Mouse (Mus musculus) liver, embryonic 15.5 days (tissue): ENCODE measurements around the gene Hoxd12. TPM values are rescaled to one million over a fixed set of nuclear protein-coding genes. Genes with fewer than 3 reads are reported as not detected.

Experiments
- ATAC-seq: fragments of 200-750 bp; cut with Nextera tagmentation; 2 replicates; pipeline ENCODE4 v1.8.0; 2017; ENCODE audit warnings: moderate number of reproducible peaks, mild to moderate bottlenecking, moderate library complexity; ENCODE audit not compliant: insufficient read depth
- H3K27ac ChIP-seq: fragments of 300-500 bp; sonication (generic); replicated peaks from 2 replicates; pipeline ENCODE4 v1.5.1; 2015; ENCODE audit warnings: mild to moderate bottlenecking, inconsistent platforms
- H3K27me3 ChIP-seq: fragments of 300-500 bp; sonication (generic); 2 replicates; pipeline ENCODE4 v1.6.1; 2015; ENCODE audit warnings: mild to moderate bottlenecking, inconsistent platforms
- H3K36me3 ChIP-seq: fragments of 300-500 bp; sonication (generic); replicated peaks from 2 replicates; pipeline ENCODE4 v1.6.1; 2015; ENCODE audit warnings: moderate library complexity, mild to moderate bottlenecking, inconsistent platforms
- H3K4me1 ChIP-seq: fragments of 300-500 bp; sonication (generic); replicated peaks from 2 replicates; pipeline ENCODE4 v1.6.1; 2015; ENCODE audit warnings: inconsistent platforms
- H3K4me2 ChIP-seq: fragments of 300-500 bp; sonication (generic); 2 replicates; pipeline ENCODE4 v1.6.1; 2015; ENCODE audit warnings: moderate library complexity, mild to moderate bottlenecking, inconsistent platforms
- H3K4me3 ChIP-seq: fragments of 300-500 bp; sonication (generic); replicated peaks from 2 replicates; pipeline ENCODE4 v1.5.1; 2015; ENCODE audit warnings: mild to moderate bottlenecking, inconsistent platforms
- H3K9ac ChIP-seq: fragments of 300-500 bp; sonication (generic); 2 replicates; pipeline ENCODE4 v1.6.1; 2015; ENCODE audit warnings: moderate library complexity, mild to moderate bottlenecking, inconsistent platforms
- H3K9me3 ChIP-seq: fragments of 300-500 bp; sonication (generic); replicated peaks from 2 replicates; pipeline ENCODE4 v1.6.1; 2016; ENCODE audit warnings: inconsistent platforms
- WGBS: fragments of 180-500 bp; shearing (Covaris S2); methylation state at CpG from one replicate; pipeline ENCODE4 v1.1.7; 2015; ENCODE audit warnings: mixed read lengths; ENCODE audit not compliant: insufficient replicate concordance; 5-methylcytosine and 5-hydroxymethylcytosine counted together
- polyA plus RNA-seq: library from polyadenylated mRNA; unstranded; fragments of >200 nt; fragmentation: Nextera tagmentation; extraction: Ambion mirVana; gene quantifications from 2 replicates; pipeline ENCODE4 v1.2.1, GENCODE M21; 2015

Hoxd12 gene
- polyA plus RNA-seq, 1 experiment from 2014 or later: not detected

DNA sequence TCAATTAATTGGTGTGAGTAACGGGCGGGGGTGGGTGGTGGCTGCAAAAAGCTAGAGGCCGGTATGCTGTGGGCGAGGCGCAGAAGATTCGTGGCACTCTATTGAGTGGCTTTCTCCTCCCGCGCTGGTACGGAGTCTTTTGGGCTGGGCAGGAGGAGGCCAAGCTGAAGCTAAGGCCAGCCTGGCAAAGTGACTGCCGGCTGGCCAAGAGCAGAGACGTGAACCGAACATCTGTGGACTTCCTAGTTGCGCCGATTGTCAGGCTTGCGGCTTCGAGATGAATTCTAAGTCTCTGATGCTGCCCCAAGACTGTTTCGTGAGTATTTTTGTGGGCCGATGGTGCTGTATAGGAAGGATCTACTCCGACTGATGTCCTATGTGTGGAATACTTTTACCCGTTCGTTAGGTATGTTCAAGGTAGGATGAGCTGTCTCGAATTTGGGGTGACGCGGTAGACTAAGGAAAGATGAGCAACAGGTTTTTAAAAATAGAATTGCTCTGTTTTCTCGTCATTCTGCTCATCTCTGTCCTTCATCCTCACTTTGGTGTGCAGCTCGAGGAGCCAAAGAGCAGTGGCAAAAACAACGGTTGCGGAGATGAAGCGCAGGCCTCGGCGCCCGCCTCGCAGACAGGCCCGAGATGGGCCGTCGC lies 7.5 kb upstream of the Hoxd12 start:
- Histone ChIP-seq H3K9me3 (no peaks in the 10 kb centered on the region), H3K36me3 (no peaks in the 10 kb centered on the region), H3K9ac (no peak overlapping the region), H3K27ac (no peak overlapping the region), H3K4me3 (no peak overlapping the region), H3K27me3 (peaks cover 99% of the 10 kb centered on the region), H3K4me2 (no peak overlapping the region), H3K4me1 (no peaks in the 10 kb centered on the region; the same call in 1 of the 2 replicates)
- no peak for ATAC-seq
- WGBS: 4% methylated on average over 36 of the region's 36 CpGs

GRCm38 (mm10) chr2:74667842-74668357 lies 6.9 kb upstream of the Hoxd12 start, which contains the start of gene Hoxd13:
TSS of gene Hoxd13 (plus strand) at chr2:74668310.
- 1% methylated on average over 46 of the region's 51 CpGs for WGBS
- ATAC-seq: no peak

GRCm38 (mm10) chr2:74668370-74669229 lies 6.2 kb upstream of the Hoxd12 start:
- 1% methylated on average over 67 of the region's 74 CpGs for WGBS
- ATAC-seq: no peak
- H3K27me3 ChIP-seq: peaks cover 99% of the 10 kb centered on the region
- H3K36me3 ChIP-seq: no peaks in the 10 kb centered on the region
- peak overlapping the region; percentile 54 for H3K4me2 ChIP-seq
- no peaks in the 10 kb centered on the region for H3K9me3 ChIP-seq
- no peaks in the 10 kb centered on the region; the same call in 1 of the 2 replicates for H3K4me1 ChIP-seq
- no peak overlapping the region for H3K9ac ChIP-seq
- H3K27ac ChIP-seq: no peak overlapping the region
- peak overlapping the region; percentile 37 for H3K4me3 ChIP-seq

More at GRCm38 (mm10) chr2:74667842-74668357, 6.9 kb upstream of the Hoxd12 start, which contains the start of gene Hoxd13:
- peaks cover 99% of the 10 kb centered on the region for H3K27me3 ChIP-seq
- no peaks in the 10 kb centered on the region; the same call in 1 of the 2 replicates for H3K4me1 ChIP-seq
- H3K4me3 ChIP-seq: peak within 1 kb of the TSS; percentile 37
- no peaks in the 10 kb centered on the region for H3K9me3 ChIP-seq
- H3K36me3 ChIP-seq: no peaks in the 10 kb centered on the region
- no peak within 1 kb of the TSS for H3K9ac ChIP-seq
- peak within 1 kb of the TSS; percentile 54 for H3K4me2 ChIP-seq
- H3K27ac ChIP-seq: no peak within 1 kb of the TSS

GRCm38 (mm10) chr2:74669230-74669578 lies 5.6 kb upstream of the Hoxd12 start:
- H3K4me2 ChIP-seq: no peak overlapping the region
- no peak overlapping the region for H3K9ac ChIP-seq
- 2% methylated on average over 3 of the region's 3 CpGs for WGBS
- H3K9me3 ChIP-seq: no peaks in the 10 kb centered on the region
- H3K36me3 ChIP-seq: no peaks in the 10 kb centered on the region
- H3K27ac ChIP-seq: no peak overlapping the region
- H3K4me3 ChIP-seq: no peak overlapping the region
- no peaks in the 10 kb centered on the region; the same call in 1 of the 2 replicates for H3K4me1 ChIP-seq
- H3K27me3 ChIP-seq: peaks cover 99% of the 10 kb centered on the region
- ATAC-seq: no peak

- Histone ChIP-seq H3K4me2 (no peak overlapping the region), H3K27me3 (peaks cover 99% of the 10 kb centered on the region), H3K9ac (no peak overlapping the region), H3K9me3 (no peaks in the 10 kb centered on the region), H3K27ac (no peak overlapping the region), H3K36me3 (no peaks in the 10 kb centered on the region), H3K4me3 (no peak overlapping the region), H3K4me1 (no peaks in the 10 kb centered on the region; the same call in 1 of the 2 replicates)
- 3% methylated on average over 14 of the region's 14 CpGs for WGBS
- ATAC-seq: no peak
Observed at GRCm38 (mm10) chr2:74669650-74670235, 5.1 kb upstream of the Hoxd12 start.

DNA sequence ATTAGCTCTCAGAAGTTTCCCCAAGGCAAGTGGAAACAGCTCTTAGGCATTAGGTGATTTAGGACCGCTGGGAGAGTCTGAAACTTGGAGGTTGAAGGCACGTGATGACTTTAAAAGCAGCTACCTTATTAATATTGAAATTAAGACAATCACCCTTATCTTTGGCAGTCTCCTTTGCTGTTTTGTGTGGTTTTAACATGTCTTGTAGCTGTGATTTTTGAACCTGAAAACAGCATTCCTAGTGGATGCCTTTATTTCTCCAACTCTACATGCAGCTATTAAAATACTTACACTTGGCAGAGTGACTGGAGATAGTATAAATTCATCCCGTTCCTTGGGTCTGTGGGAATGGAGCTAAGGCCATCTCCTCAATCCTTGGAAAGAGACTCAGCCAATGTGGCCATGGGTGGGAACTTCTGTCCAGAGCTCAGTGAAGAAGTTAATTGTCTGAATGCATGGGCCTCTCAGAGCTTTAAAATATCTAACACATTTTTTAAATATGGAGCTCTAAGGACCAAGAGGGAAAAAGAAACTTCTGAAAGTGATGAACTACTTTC lies 4.1 kb upstream of the Hoxd12 start:
- Histone ChIP-seq H3K27ac (no peak overlapping the region), H3K27me3 (peaks cover 99% of the 10 kb centered on the region), H3K9ac (no peak overlapping the region), H3K9me3 (no peaks in the 10 kb centered on the region), H3K4me3 (no peak overlapping the region), H3K4me1 (no peaks in the 10 kb centered on the region; the same call in 1 of the 2 replicates), H3K36me3 (no peaks in the 10 kb centered on the region), H3K4me2 (no peak overlapping the region)
- no peak for ATAC-seq
- 6% methylated on average over 3 of the region's 3 CpGs for WGBS

- H3K27me3 ChIP-seq: peaks cover 100% of the 10 kb centered on the region
- no peak overlapping the region for H3K27ac ChIP-seq
- no peak overlapping the region for H3K9ac ChIP-seq
- H3K4me3 ChIP-seq: no peak overlapping the region
- no peaks in the 10 kb centered on the region for H3K36me3 ChIP-seq
- no peak for ATAC-seq
- H3K4me2 ChIP-seq: peak overlapping the region; percentile 23; the same call in 1 of the 2 replicates
- 3% methylated on average over 5 of the region's 5 CpGs for WGBS
- H3K4me1 ChIP-seq: no peaks in the 10 kb centered on the region; the same call in 1 of the 2 replicates
- no peaks in the 10 kb centered on the region for H3K9me3 ChIP-seq
Observed at GRCm38 (mm10) chr2:74671847-74672246, 3.0 kb upstream of the Hoxd12 start.

DNA sequence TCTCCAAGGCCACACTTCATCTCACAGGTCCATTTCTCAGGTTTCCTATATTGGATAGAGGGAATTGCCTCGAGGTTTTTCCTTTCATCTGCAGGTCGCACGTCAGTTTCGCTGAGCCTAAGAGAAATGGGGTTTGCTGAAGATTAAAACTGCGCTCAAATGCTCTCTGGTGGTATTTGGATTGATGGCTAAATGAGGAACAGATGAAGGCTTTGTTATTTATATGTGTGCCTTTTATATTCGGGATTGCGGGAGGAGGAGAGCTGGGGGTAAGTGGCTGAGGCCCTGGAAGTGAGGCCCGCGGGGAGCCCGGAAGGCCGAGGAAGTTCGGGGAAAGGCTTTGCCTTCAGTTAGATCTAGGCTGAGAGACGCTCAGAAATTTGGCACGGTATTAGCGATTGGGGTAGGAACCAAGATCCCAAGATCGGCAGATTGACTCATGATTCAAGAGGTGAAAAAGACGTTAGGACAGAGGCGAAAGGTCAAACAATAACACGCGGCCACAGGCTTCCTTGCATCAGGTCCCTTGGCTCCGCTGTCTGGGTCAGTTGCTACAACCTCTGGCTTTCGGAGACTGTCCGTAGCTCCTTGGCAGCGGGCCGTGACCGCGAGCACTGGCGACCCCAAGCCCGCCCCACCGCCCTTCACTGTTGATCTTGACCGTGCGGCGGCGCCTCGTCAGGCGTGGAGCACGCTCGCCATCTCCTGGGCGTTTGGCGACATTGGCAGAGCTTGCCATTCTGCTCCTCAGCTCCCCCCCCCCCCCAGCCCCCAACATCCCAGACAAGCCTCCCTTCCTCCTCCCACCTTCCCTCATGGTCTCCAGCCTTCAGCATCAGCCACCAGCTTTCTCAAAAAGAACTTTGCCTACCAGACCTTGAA lies 2.1 kb upstream of the Hoxd12 start:
- Histone ChIP-seq H3K9ac (no peak overlapping the region), H3K27ac (no peak overlapping the region), H3K27me3 (peaks cover 100% of the 10 kb centered on the region), H3K4me2 (peak overlapping the region; percentile 53), H3K4me1 (no peaks in the 10 kb centered on the region; the same call in 1 of the 2 replicates), H3K9me3 (no peaks in the 10 kb centered on the region), H3K36me3 (no peaks in the 10 kb centered on the region), H3K4me3 (peak overlapping the region; percentile 29)
- ATAC-seq: no peak
- 1% methylated on average over 40 of the region's 40 CpGs for WGBS

DNA sequence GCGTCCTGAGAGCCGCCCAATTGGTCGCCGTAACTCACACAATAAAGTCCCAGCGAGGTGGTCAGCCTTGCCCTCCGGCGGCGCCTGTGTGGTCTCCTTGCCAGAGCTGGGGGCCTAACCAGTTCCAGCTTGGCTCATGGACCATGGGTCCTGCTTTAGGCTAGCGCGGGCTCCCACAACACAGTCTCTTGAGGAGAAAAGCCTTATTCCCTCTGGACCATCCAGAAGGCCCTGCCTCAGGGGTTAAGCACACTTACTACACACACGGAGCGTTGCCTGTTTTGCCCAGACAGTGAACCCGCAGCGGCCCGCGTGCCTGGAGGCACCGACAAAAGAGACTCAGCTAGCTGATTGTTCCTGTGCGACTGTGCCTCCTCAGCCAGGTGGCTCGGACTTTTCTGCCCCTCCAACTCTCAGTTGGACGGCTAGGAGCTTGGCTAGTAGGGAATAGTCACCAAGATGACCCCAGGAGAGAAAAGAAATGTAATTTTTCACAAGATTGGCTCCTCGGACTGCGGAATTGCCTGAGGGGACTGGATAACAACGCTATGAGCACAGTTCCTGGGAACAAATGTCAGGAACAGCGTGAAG lies 883 bp upstream of the Hoxd12 start:
- peaks cover 100% of the 10 kb centered on the region for H3K27me3 ChIP-seq
- H3K36me3 ChIP-seq: no peaks in the 10 kb centered on the region
- 3% methylated on average over 24 of the region's 24 CpGs for WGBS
- H3K4me3 ChIP-seq: no peak overlapping the region
- no peaks in the 10 kb centered on the region for H3K9me3 ChIP-seq
- H3K27ac ChIP-seq: no peak overlapping the region
- H3K4me1 ChIP-seq: no peaks in the 10 kb centered on the region
- no peak for ATAC-seq
- H3K4me2 ChIP-seq: no peak overlapping the region
- H3K9ac ChIP-seq: no peak overlapping the region
